Comparison of ENCODE assay signal across 9 mouse cellular contexts in the genomic region with DNA sequence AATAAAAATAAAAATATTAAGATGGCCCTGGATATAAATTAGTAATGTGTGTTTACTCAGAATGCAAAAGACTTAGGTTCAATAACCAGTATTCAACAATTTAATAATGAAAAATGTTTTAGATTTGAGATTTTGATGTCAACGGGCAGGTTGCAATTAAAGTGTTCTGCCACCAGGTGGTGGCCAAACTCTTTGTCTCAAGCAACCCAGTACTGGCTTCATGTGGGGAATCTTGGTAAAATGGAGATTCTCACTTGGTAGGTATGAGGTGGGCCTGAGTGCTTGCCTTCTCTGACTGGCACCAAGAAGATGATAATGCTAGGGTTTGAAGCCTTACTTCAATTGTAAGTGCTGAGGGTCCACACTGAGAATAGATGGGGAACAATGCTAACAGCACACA. TPM values are rescaled to one million over a fixed set of nuclear protein-coding genes. Genes with fewer than 3 reads are reported as not detected.
DNase-seq lines count a peak whose midpoint lies in the region; ATAC-seq and TF ChIP-seq lines count a peak whose summit lies in the region.
"Had no signal": no experiment of that assay in that cellular context is flagged by ENCODE, and none has a peak within 500 bp of the region (broad histone marks: within the 10 kb centered on the region; RNA-seq: fewer than 3 reads in every experiment).

No protein-coding gene starts in this region.

- H3K9ac ChIP-seq in ES-E14 (ENCODE audit: insufficient read depth, low read depth, low read length, poor library complexity, severe bottlenecking): no peak overlapping the region
- H3K9ac ChIP-seq in embryonic facial prominence, embryonic 11.5 days (replicated peaks; ENCODE audit: low read length): no peak overlapping the region
- no peak overlapping the region for H3K9ac ChIP-seq in limb, embryonic 14.5 days (ENCODE audit: low read depth, low read length, severe bottlenecking)
- H3K9ac ChIP-seq: midbrain, embryonic 12.5 days had no signal

- TF ChIP-seq POLR2A in limb, embryonic 14.5 days (IDR thresholded peaks at IDR 0.05; ENCODE audit: borderline replicate concordance, extremely low read depth, insufficient read depth, insufficient read length): no peak

- peaks cover 0 to 4% of the 10 kb centered on the region in 2 experiments; a peak in 1 of 4 replicates for H3K4me1 ChIP-seq in ES-E14 (ENCODE audit: control insufficient read depth in 2 of 2, insufficient read depth in 2 of 2, low read length in 2 of 2, poor library complexity in 1 of 2)
- H3K4me1 ChIP-seq in embryonic facial prominence, embryonic 11.5 days (ENCODE audit: control insufficient read depth, insufficient read depth, low read length): no peaks in the 10 kb centered on the region; the same call in 1 of the 2 replicates
- peaks cover 8% of the 10 kb centered on the region; the same call in 1 of the 2 replicates for H3K4me1 ChIP-seq in limb, embryonic 14.5 days (ENCODE audit: control insufficient read depth, insufficient read depth, low read length)

- no peaks in the 10 kb centered on the region for H3K36me3 ChIP-seq in ES-E14 (ENCODE audit: control insufficient read depth, insufficient read depth, low read length, poor library complexity, severe bottlenecking)
- H3K36me3 ChIP-seq in embryonic facial prominence, embryonic 11.5 days (replicated peaks; ENCODE audit: control insufficient read depth, insufficient read depth, low read depth, low read length): no peaks in the 10 kb centered on the region
- H3K36me3 ChIP-seq in limb, embryonic 14.5 days (ENCODE audit: control insufficient read depth, insufficient read depth, low read length): no peaks in the 10 kb centered on the region
- H3K36me3 ChIP-seq: midbrain, embryonic 12.5 days had no signal

- no peak overlapping the region for H3K4me2 ChIP-seq in embryonic facial prominence, embryonic 11.5 days (ENCODE audit: low read depth, low read length)
- H3K4me2 ChIP-seq in limb, embryonic 14.5 days (replicated peaks; ENCODE audit: low read depth, low read length, severe bottlenecking): no peak overlapping the region
- H3K4me2 ChIP-seq: midbrain, embryonic 12.5 days had no signal

- no peaks in the 10 kb centered on the region for H3K9me3 ChIP-seq in ES-E14 (ENCODE audit: control insufficient read depth, insufficient read depth, low read depth, low read length)
- H3K9me3 ChIP-seq in embryonic facial prominence, embryonic 11.5 days (replicated peaks; ENCODE audit: control insufficient read depth, low read length): no peaks in the 10 kb centered on the region
- no peaks in the 10 kb centered on the region for H3K9me3 ChIP-seq in limb, embryonic 14.5 days (ENCODE audit: control insufficient read depth, low read length)
- H3K9me3 ChIP-seq: midbrain, embryonic 12.5 days had no signal

- peaks cover 16% of the 10 kb centered on the region for H3K27me3 ChIP-seq in embryonic facial prominence, embryonic 11.5 days (ENCODE audit: control insufficient read depth, insufficient read depth, low read length)
- peaks cover 18% of the 10 kb centered on the region for H3K27me3 ChIP-seq in limb, embryonic 14.5 days (ENCODE audit: control insufficient read depth, insufficient read depth, low read length)

- H3K4me3 ChIP-seq in ES-E14 (ENCODE audit: insufficient read depth in 1 of 2, low read depth in 1 of 2, low read length in 2 of 2, poor library complexity in 1 of 2, severe bottlenecking in 1 of 2): no peak overlapping the region
- H3K4me3 ChIP-seq in embryonic facial prominence, embryonic 11.5 days (ENCODE audit: low read depth, low read length): no peak overlapping the region
- H3K4me3 ChIP-seq in limb, embryonic 14.5 days (replicated peaks; ENCODE audit: low read length): no peak overlapping the region
- H3K4me3 ChIP-seq: midbrain, embryonic 12.5 days had no signal

- H3K27ac ChIP-seq in ES-E14 (ENCODE audit: insufficient read depth, low read depth, low read length, poor library complexity, severe bottlenecking): no peak overlapping the region
- no peak overlapping the region for H3K27ac ChIP-seq in embryonic facial prominence, embryonic 11.5 days (replicated peaks; ENCODE audit: low read depth, low read length)
- H3K27ac ChIP-seq in limb, embryonic 14.5 days (replicated peaks; ENCODE audit: low read depth, low read length): no peak overlapping the region
- H3K27ac ChIP-seq: midbrain, embryonic 12.5 days had no signal

- in situ Hi-C loops in ES-E14 (cut with MboI; ENCODE audit: low sequenced_read_pairs in 2 of 2, unreplicated experiment in 2 of 2): loop anchor here (10.0 kb wide), 1 partner anchor 52 kb away; no protein-coding TSS in a partner anchor

- peak; percentile 38 to 46 for DNase-seq in left cerebral cortex, adult 18-20 months (ENCODE audit: low spot score in 2 of 2)
- no peak for DNase-seq in left cerebral cortex, adult 8-10 months (ENCODE audit: low spot score in 2 of 2)
- DNase-seq in ES-E14 (ENCODE audit: low read depth, low spot score): peak; percentile 25
- DNase-seq in adrenal gland, postnatal 14 days: peak; percentile 50
- peak; percentile 72 for DNase-seq in embryonic facial prominence, embryonic 11.5 days (ENCODE audit: low spot score)
- peak; percentile 59 for DNase-seq in limb, embryonic 14.5 days (ENCODE audit: low spot score)
- no peak for DNase-seq in right cerebral cortex, postnatal 14 days

- 0% methylated on average over 1 of the region's 1 CpGs for WGBS in embryonic facial prominence, embryonic 11.5 days
- 0% methylated on average over 1 of the region's 1 CpGs for WGBS in limb, embryonic 14.5 days

- no peak for ATAC-seq in embryonic facial prominence, embryonic 11.5 days (replicated peaks; ENCODE audit: insufficient number of reproducible peaks, low FRiP score, low TSS enrichment, low read depth)
- no peak for ATAC-seq in limb, embryonic 14.5 days (ENCODE audit: low FRiP score, low read depth)

TF ChIP-seq in ES-E14, 5 proteins besides CTCF, POLR2A, EP300 and RAD21:
- TF ChIP-seq MAFK (IDR thresholded peaks at IDR 0.05; ENCODE audit: insufficient read depth, low read depth, low read length) (no peak), ZC3H11A (IDR thresholded peaks at IDR 0.05; ENCODE audit: borderline replicate concordance, low read depth, low read length) (peak; percentile 89)

RNA-seq across cellular contexts. Expression of a gene that starts 4.8 kb away (rescaled TPM):
- 10 to 100 TPM; 10.2 to 11.7 TPM for total RNA-seq in left cerebral cortex, adult 18-20 months (2021)
- 10 to 100 TPM in 2 of 4 experiments, 1 to 10 TPM in 2; 9.2 to 11.4 (median 10.2) TPM for total RNA-seq in left cerebral cortex, adult 8-10 months (2022)
- total RNA-seq in ES-E14 (2012; rRNA removed): 0.85 and 1.6 TPM in 2 replicates
- 0.19 TPM in 1 of 2 replicates, not detected in the other for total RNA-seq in adrenal gland, postnatal 14 days (2021)
- polyA plus RNA-seq in embryonic facial prominence, embryonic 11.5 days (2014; fragmentation: Nextera tagmentation; extraction: Ambion mirVana): not detected in 2 replicates
- 0.04 and 0.06 TPM in 2 replicates for polyA plus RNA-seq in limb, embryonic 14.5 days (2012; rRNA removed)
- 0.08 and 0.15 TPM in 2 replicates for polyA plus RNA-seq in limb, embryonic 14.5 days (2014; fragmentation: Nextera tagmentation; extraction: Ambion mirVana)
- polyA plus RNA-seq: gonadal fat pad, adult 2 months had no signal

RNA-seq across cellular contexts. Expression of a gene that starts 36.1 kb away (rescaled TPM):
- total RNA-seq in left cerebral cortex, adult 18-20 months (2021): 10 to 100 TPM in 1 of 2 experiments, 1 to 10 TPM in 1; 9.8 to 13.7 TPM
- 1 to 10 TPM; 5.7 to 8.9 (median 7.7) TPM for total RNA-seq in left cerebral cortex, adult 8-10 months (2022)
- 0.21 and 0.22 TPM in 2 replicates for total RNA-seq in ES-E14 (2012; rRNA removed)
- total RNA-seq in adrenal gland, postnatal 14 days (2021): not detected in 2 replicates
- 0.20 and 0.27 TPM in 2 replicates for polyA plus RNA-seq in embryonic facial prominence, embryonic 11.5 days (2014; fragmentation: Nextera tagmentation; extraction: Ambion mirVana)
- polyA plus RNA-seq in limb, embryonic 14.5 days (2012; rRNA removed): 0.24 and 0.26 TPM in 2 replicates
- 0.26 and 0.83 TPM in 2 replicates for polyA plus RNA-seq in limb, embryonic 14.5 days (2014; fragmentation: Nextera tagmentation; extraction: Ambion mirVana)
- polyA plus RNA-seq: gonadal fat pad, adult 2 months had no signal

RNA-seq across cellular contexts. Expression of a gene that starts 44.0 kb away (rescaled TPM):
- total RNA-seq in left cerebral cortex, adult 18-20 months (2021): 1 to 10 TPM; 1.2 TPM
- total RNA-seq in left cerebral cortex, adult 8-10 months (2022): 1 to 10 TPM; 1.3 to 1.8 (median 1.5) TPM
- total RNA-seq in ES-E14 (2012; rRNA removed): 0.05 and 0.09 TPM in 2 replicates
- total RNA-seq in adrenal gland, postnatal 14 days (2021): not detected in 2 replicates
- 0.06 TPM in 1 of 2 replicates, not detected in the other for polyA plus RNA-seq in embryonic facial prominence, embryonic 11.5 days (2014; fragmentation: Nextera tagmentation; extraction: Ambion mirVana)
- polyA plus RNA-seq in limb, embryonic 14.5 days (2012; rRNA removed): 0.09 and 0.14 TPM in 2 replicates
- polyA plus RNA-seq in limb, embryonic 14.5 days (2014; fragmentation: Nextera tagmentation; extraction: Ambion mirVana): 0.06 and 0.12 TPM in 2 replicates

Comparison
In these comparisons a context has a peak if more than half of its experiments do, and no peak if none do; other contexts are left out.
1. DNase-seq: peak in left cerebral cortex, adult 18-20 months (2 of 2), ES-E14 (single experiment), adrenal gland, postnatal 14 days (single experiment), embryonic facial prominence, embryonic 11.5 days (single experiment) and limb, embryonic 14.5 days (single experiment); none in left cerebral cortex, adult 8-10 months (0 of 2) and right cerebral cortex, postnatal 14 days (single experiment).